Mouse (Mus musculus): ENCODE measurements around the gene Mns1.
A peak's percentile ranks its signal among the peaks of the same experiment; 100 is the strongest.
"Not testable (repeated sequence)": the region's sequence is repeated elsewhere in the genome, so short reads cannot be mapped to it uniquely, and the experiment has no call there.

Mns1 gene

DNA sequence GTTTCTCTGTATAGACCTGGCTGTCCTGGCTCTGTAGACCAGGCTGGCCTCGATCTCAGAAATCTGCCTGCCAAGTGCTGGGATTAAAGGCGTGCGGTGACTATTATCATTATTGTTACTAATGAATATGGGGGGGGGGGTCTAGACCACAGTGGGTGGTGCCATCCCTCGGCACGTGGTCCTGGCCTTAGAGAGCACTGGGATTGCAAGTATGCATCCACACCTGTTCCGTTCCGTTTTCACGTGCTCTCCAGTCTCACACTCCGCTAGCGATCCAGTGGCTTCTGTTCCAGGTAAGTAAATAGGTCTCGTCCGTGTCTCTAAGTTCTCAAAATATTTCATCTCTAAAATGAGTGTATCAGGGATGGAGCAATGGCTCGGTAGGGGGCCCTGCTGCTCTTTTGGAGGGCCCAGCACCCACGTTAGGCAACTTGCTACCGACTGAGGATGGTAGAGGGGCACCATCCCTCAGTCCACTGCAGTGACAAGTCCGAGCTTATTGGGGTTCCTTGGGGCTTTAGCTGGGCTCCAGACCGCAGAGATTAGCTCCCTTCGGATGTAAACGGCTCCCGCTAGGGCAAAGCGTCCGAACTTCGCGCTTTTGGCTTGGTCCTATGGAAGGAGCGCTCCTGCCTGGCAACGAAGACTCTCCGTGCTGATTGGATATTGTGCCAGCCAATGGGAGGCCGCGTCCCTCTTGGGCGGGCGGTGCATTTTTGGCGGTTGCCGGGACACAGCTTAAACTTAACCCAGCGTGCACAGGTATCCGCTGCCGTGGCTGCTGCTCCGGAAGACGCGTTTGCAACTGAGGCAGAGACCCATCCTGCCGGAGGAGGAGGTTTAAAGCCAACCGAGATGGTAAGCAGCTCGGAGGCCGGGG, at the start of gene Mns1:
Mns1 (plus strand) TSS at position 190 of the 880 bp plus-strand sequence.
- DNase-seq, result peak; percentile 88 to 90

DNA sequence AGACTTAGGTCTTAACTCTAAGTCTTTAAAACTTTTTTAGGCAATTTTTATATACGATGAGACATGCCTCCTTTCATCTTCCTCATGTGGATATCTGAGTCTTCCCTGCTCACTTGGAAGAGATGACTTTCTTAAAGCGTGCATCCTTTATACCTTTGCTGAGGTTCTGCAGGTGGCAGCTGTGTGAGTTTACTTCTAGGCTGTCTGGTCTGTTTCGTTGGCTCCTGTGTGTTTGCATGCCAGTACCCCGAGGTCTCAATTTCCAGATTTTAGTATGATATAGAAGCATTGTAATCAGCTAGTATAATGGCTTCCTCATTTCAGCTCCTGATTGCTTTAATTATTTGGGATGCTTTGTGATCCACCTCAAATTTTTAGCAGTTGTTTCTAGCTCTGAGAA, 48.9 kb upstream of the Mns1 start:
- DNase-seq, result no peak

DNA sequence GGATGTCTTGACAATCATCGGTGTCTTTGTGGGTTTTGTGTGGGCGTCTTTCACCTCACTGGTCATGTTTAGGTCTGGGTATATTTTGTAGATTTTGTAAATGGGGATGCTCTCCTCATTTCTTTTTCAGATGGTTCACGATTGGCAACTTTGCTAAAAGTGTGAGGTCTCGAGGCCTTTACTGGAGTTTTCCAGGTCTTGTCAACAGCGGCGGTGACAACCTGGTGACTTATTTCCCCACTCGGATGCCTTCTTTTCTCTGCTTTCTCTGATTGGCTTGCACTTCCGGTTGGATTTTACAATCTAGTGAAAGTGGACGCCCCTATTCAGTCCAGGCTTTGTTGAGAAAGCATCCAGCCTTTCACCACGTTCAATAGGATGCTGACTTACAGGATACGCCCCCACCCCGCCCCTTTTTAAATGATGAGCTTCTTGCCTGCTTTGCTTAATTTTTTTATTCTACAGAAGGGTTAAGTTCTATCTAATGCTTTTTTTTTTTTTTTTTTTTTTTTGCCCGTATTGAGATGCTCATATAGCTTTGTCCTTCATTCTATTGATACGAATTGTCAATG, 48.3 kb upstream of the Mns1 start:
- no peak for DNase-seq

DNA sequence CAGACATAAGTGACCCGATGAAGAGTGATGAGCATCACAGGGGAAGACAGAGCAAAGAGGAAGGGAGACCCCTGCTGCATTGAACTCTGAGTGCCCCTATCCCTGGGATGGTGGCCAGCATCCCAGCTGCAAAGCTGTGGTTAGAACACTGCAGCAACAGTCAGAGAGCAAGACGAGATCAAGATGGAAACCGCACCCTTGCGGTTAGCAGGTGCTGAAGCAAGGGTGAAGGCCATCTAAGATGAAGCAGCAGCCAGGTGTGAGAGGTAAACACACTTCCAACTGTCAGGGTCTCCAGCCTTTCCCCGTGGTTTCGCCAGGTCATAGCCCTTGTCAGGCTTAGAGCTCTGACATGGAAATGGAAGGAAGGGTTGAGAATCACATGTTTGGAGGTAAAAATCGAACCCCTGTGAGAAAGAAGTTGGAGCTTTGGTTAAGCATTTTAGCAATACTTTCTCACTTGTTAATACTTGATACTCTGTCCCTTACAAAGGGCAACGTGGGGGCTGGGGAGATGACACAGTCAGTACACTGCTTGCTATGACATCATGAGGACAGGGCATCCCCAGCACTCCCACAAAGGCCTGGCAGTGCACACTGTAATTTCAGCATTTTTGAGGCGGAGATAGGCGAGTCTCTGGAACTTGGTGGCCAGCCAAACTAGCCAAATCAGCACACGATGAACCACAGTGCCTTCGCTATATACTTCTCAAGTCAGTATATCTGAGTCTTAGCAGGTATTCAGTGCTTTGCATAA, 47.3 kb upstream of the Mns1 start:
- no peak for DNase-seq

DNA sequence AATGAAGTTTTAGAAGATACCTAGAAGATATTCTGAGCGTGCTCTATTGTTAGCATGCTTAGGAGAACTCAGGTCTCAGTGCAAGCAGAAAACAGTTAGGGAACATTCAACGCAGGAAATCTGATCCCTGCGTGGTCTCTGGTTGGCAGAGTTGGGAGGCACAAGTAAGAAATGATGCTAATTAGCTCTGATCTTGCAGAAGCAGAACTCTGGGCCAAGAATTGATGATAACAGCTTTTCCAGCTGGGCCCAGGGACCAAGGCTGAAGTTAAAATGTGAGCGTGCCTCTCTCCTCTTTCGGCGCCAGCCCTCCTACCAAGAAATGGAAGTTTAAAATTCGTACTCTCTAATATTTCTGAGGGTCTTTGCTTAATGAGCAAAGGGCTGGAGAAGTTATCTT, 45.1 kb upstream of the Mns1 start:
- DNase-seq, result no peak

DNA sequence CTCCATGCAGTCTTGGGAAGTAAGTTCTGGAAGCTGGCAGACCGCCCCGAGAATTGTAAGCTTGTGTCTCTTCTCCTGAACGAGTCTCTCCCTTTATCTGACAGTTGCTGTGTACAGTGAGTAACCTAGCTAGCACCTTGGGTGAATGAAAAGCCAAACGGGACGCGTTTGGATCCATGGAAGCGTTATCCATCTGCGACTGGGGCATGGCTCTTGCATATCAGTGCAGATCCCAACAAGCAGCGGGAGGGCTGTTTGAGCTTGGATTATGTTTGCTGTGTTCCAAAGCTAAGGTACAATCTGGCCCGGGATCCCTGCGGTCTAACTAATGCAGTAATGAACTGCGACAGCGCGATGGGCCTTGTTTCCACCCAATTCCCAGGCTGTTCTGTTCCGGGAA, 44.6 kb upstream of the Mns1 start:
- DNase-seq, result no peak

DNA sequence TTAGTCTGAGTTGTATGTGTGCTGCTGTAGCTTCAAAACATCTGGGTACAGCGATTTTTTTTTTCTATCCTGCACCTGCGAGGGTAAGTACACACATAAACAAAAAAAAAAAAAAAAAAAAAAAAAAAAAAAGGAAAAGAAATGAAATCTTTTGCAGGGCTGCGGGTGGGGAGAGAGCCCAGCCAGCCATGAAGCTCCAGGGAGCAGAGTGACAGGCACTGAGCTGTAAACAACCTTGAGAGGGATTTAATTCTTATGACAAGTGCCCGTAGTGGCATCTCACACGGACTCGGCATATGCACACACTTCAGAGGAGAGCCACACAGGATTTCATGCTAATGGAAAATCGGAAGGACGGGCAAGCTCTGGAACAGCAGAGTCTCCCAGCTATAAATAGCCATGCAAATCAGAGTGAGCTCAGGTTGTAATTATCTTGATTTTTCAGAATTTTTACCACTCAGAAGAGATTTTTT, 43.9 kb upstream of the Mns1 start:
- no peak for DNase-seq

DNA sequence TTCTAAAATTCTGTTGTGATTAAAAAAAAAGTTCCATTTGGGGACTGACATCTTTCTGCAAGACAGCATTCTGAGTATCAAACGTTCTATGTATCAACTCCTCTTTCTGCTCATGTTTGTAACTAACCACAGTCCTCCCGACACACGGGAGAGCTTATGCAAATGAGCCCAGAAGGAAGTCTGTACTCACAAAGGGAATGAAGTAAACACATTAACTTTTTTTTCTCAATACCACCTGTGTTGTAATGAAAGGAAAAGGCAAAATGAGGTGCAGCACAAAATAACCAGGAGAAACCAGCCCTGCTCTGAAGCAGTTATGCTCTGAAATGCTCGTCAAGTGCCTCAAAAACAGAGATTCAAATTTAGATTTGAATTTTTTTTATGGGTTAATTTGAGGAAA, 37.7 kb upstream of the Mns1 start:
- DNase-seq, result no peak

DNA sequence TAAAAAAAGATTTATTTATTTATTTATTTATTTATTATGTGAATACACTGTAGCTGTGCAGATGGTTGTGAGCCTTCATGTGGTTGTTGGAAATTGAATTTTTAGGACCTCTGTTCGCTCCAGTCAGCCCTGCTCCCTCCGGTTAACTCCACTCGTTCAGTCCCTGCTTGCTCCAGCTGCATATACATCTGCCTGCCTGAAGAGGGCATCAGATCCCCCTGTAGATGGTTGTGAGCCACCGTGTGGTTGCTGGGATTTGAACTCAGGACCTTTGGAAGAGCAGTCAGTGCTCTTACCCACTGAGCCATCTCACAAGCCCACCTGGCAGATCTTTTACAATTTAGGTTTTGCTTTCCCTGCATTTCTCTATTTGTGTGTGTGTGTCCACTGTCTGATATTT, 36.0 kb upstream of the Mns1 start:
- DNase-seq, result not testable (repeated sequence)

DNA sequence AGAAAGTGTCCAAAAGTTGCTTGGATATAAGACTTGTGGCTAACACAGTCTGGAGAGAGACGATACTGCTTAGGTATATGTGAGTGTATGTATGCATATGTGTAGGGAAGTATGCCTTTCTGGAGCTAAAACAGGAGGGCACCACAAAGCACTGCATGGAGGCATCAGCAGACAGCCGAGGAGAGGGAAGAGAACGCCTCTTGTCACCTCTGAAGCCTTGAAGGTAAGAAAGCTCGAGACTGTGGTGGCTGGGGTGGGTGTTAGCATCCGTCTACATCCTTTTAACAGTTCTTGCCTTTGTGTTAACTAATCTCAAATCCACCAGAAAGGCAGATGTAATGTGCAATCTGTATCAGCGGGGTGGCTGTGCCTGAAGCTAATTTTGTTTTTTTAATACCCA, 34.4 kb upstream of the Mns1 start:
- no peak for DNase-seq

DNA sequence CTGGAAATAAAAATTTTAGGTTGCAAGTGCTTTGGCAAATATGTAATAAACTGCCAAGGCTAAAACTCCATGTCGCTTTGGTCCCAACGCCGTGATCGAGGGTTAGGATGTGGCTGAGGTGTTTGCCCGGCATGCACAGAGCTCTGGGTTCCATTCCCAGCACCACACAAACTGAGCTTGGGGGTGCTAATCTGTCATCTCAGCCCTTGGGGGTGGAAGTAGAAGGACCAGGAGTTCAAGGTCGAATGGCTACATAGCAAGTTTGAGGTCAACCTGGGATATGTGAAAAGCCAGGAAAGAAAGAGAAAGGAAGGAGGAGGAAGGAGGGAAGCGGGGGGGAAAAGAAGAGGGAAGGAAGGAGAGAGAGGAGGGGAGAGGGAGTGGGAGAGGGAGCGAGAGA, 33.4 kb upstream of the Mns1 start:
- DNase-seq, result no peak

DNA sequence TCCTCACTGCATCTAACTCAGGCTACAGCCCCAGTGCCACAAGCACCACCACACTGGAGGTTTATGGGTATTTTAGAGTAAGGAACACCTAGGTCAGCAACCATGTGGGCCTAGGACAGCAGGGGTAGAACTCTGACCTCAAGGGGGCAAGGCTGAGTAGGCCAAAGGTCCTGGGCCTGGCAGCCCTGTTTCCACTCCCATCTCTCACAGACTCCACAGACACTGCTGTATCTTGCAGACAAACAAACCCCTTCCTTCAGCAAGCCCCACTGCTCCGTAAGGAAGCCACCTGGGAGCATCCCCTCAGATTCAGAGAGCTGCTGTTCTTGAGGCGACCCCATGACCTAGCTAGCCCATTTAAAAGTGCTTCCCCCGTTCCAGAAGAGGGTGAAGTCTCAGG, 32.9 kb upstream of the Mns1 start:
- no peak for DNase-seq

DNA sequence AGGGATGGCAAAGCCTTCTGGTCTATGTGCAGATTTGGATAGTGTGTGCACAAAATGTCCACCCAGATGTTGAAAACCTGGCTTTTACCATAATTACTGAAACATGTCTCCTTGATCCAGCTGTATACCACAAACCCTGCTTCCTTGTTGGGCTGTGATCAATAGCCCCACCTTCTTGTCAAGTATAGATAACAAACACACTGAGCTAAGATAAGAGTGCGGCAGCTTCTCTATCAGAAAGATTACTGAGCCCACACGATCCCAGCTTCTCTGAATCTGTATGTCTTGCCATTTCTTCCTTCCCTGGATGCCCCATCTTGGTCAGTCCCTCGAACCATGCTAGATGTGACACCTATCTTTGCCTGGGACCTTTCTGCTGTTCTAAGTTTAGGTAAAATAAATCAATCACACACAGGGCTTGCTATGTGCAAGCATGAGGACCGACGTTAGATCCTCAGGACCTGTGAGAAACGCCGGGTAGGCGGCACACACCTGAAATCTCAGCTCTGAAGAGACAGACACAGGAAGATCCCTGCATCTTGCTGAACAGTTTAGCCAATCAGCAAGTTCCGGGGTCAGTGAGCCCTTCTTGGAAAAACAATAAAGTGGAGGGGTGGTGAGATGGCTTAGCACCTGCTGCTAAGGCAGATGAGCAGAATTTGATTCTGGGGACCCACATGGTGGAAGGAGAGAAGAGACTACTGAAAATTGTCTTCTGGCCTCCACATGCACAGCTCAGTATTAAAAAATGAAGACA, 31.8 kb upstream of the Mns1 start:
- DNase-seq, result no peak

DNA sequence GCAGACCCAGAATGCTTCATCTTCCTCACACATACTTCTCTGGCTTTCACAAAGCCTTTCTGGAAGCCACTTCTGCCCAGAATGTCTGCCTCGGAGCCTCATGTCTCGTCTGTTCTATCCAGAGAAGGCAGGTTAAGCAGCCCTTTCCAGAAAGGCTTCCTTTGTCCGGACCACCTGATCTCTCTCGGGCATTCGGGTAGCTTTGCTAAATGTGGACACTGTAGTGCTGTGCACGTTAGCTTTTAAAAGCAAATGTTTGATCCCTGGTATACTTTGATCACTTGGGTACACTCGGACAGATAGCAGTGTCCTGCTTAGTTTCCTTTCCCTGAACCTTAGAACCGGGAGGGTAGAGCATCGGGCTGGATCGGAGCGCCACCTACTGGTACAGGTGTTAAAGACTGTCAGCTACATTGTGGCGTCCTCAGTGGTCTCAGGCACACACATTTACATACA, 29.7 kb upstream of the Mns1 start:
- DNase-seq, result peak; percentile 82 to 83

DNA sequence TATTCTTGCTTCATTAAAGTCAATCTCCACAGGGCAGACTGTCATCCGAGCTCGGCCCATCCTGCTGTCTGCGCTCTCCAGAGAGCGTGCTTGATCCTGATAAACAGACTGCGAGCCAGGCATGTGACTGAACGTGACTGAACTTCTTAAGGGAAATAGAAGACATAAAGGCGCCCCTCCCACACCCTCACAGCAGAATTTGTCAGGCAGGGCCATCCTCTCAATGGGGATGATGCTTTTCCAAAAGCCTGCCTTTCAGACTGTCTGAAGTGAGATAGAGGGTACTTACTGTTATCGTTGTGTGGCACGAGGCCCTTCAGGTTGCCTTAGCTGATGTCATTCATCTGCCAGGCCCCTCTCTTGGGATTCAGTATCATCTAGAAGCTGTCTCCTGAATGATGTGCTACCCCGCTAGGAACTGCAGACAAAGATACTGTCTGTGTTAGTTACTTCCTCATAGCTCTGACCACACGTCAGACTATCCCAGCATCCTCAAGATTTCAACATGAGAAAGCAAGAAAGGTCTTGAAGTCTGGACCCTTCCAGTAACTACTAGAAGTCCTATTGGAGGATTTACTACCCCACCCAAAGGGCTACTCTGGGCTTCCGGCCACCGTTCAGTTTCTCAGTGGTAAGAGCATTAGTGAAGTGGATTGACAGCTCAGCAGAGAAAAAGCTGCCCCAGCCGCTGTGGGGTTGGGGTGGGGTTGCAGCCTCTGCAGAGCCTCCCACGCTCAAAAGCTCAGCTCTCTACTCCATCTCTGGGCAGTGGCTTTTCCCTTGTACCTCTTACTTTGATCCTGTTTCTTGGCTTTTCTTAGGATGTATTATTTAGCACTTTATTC, 28.2 kb upstream of the Mns1 start:
- no peak for DNase-seq

DNA sequence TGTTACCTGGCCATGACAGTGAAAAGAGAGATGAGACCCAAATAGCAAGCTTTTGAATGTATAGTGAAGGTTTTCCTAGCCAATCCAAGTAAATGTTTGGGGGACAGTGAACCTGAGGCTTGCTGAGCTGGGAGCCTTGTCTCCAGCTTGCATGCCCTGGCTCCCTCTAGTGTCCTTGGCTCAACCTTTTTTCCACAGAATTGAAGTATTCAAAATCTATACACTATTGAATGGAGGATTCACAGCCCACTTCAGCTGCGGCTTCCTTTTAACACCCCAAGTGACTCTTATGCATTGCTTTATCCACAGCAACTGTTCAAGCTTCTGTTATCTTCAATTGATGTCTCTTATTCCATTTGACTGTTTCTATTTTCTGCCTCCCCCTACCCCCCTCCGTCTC, 26.1 kb upstream of the Mns1 start:
- no peak for DNase-seq

DNA sequence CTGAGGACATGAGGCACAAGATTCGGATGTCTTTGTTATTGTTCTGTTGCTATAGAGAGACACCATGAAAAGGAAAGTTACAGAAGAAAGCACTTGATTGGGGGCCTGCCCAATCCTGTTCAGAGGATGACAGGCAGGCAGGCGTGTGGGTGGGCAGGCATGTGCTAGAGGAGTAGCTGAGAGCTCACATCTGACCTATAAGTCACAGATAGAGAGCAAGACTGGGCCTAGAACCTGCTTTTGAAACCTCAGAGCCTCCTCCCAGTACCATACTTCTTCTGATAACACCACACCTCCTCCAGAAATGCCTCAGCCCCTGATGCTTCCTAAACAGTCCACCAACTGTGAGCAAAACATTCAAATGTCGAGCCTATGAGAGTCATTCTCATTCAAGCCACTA, 19.4 kb upstream of the Mns1 start:
- DNase-seq, result no peak

DNA sequence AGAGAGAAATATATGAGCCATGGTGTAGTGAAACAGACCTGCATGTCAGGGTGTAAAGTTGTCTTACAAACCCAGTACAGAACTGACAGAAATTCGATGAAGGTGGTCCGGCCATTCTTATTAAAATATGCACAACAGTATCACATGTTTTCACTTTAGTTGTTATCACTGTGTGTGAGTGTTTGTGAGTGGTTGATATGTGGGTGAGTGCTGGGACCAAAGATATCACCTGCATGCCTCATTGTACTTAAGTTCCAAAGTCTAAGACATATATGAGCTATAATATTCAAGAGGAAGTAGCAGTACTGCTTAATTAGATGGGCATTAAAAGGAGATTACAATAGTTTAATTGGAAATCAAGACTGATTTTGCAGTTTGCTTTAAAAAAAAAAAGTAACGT, 17.3 kb upstream of the Mns1 start:
- no peak for DNase-seq

DNA sequence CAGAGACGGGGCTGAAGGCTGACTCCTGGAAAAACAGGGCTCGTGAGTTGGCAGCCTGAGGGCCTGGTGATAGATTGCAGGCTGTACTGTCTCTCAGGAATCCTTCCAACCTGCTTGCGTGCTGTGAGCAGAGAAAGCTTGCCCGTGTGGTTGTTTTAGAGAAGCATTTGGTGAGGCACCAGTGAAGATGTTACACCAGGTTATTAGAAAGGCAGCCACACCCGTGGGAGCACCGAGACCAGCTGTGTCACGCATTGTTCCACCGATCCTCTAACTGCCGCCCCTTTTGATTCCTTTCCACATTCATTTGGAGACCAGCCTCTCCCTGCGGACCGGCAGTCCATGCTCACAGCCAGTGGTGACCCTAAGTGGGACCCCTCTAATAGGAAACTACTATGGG, 15.5 kb upstream of the Mns1 start:
- DNase-seq, result no peak

DNA sequence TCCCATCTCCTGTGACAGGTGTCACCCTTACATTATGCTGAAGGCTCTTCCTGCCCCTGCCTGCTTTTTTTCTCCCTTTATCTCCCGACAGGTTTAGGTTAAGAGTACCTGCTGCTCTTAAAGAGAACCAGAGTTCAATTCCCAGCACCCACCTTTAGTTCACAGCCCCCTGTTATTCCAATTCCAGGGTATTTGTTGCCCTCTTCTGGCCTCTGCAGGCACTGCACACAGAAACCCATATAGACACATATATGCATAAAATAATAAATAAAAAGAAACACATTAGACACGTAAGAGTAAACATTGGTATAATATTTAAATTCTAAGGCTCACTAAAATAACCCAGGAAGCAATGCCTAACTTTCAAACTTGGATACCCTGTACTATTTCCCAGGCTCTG, 15.1 kb upstream of the Mns1 start:
- no peak for DNase-seq

DNA sequence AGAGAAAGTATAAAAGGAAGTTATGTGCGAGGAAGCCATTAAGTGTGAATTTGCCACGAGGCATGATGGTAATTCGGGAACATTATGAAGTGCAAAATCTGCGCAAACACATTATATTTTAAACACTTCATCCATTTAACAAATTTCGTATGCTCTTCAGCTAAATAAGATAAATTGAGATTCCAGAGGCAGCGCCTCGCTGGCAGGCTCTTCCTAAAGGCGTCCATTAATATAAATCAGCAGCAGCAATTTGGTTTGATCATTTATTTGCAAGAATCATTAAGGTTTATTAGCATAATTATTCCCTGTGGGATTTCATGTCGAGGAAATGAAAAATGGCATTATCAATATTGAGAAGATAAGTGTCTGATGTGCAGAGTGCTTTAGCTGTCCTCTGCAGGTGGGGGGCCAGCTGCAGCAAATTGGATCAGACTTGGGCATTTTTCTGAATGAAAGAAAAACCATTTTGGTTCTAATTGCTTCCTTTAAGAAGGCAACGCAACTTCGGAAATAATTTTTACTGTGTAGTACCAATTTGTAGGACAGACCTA, 12.4 kb upstream of the Mns1 start:
- DNase-seq, result no peak

DNA sequence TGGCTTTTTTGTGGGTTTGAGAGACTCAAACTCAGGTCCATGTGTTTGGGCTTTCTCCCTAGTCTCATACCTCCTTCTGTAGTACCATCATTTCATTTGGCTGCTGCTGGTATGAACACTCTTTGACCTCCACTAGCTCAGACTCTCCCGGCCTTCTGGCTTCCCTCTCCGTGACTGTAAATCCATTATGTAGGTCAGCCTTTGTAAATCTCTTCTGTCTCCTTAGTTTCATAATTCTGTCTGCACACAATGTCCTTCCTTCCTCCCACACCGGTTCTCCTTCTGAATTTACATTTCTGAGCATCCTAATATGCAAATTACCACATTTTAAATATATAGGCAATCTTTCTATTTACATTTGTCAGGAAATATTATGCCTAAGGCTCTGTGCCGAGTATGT, 9.9 kb upstream of the Mns1 start:
- no peak for DNase-seq
